Mouse (Mus musculus) mesoderm, embryonic 11.5 days (tissue): ENCODE data around the gene Kcnip1.

Experiments used
- DNase-seq: peaks from one replicate; pipeline ENCODE4 v3.0.0-alpha.2; 2012; ENCODE audit warnings: low read depth, low spot score

Gene Kcnip1

DNA sequence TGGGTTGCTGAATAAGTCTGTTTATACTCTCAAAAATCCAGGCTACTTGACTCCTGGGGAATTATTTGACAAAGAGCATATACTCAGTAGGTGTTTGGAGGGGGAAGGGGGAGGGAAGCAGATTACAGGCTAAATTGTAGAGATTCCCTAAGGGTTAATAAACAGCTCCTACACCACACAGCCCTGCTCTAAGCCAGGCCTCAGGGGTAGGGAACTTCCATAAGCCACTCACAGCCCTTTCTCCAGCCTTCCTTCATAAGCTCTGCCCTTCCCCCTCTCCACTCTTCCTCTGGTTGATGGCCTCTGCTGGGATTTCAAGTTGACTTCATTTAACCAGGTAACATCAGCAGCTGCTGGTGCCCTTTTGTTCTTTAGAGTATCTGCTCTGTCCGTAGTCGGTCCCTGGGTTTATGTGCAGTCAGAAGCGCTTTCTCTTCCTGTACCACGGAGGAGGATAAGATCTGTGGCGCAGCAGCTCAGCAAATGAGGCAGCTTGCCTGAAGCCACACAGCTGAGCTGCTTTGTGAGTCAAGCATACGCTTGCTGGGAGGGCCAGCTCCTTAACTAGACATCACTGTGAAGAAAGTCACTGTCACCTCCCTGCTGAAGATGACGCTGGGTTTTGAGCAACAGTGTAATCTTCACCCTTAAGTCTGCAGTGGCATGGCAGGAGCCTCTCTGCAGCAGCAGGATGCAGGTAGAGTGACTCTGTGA is 54.2 kb downstream of the Kcnip1 start:
- DNase-seq = no peak

DNA sequence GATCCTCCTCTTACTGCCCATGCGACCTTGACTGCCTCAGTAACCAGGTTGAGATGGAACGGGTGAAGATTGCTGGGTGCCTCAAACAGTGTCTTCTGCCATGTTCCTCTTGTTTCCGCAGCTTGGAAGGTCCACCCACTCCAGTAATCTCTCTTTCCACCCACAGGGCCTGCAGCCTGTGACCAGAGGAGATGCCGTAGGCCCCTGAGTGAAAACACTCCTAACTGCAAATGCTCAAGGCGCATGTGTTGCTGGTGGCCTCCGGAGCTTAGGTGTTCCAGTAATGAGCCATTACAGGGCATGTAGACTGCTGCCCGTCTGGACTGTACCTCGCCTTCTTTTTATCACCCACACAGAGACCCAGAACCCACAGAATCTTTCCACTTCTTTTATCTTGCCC is 55.3 kb downstream of the Kcnip1 start:
- DNase-seq = no peak

DNA sequence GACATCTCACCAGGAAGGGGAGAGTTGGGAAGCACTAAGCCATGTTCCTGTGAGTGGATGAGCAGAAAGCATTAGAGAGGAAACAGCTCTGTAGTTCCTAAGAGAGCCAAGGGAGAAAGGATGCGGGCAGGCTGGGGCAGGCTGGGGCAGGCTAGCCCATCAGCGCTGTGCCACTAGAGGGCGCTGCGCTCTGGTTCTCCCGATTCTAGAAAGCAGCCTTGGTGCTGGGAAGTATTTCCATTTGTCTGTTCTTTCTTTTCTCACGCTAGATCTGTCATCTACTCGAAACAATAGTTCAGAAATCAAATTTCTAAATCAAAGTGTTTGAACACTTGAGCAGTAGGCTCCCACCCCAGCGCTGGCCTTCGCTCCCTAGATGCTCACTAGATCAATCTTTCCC is 58.7 kb downstream of the Kcnip1 start:
- DNase-seq = no peak

DNA sequence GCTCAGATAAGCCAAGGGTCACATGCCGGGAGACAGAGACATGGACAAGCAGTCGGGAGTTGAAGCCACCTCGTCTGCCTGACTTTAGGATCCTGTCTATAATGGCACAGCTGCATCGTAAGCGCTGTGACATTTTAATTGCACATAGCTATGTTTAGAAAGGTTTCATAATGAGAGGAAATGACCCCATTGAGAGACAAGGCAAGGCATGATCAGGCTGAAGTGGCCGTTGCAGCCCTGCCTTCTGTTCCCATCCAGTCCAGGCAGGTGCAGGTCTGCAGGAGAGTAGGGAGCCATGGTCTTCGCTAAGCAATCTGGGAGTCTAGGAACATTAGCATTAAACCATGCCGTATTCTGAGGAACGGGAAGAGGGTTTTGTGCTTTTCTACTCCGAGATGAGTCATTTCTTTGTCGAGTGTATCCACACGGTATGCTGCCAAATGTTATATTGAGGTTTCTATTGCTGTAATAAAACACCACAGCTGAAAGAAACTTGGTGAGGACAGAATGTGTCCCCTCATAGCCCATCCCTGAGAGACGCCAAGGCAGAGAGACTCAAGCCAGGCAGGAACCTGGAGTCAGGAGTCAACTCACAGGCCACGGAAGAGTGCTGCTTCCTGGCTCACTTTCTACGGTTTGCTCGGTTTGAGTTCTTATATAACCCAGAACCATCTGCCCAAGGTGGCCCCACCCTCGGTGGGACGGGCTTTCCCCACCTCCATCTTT is 60.4 kb downstream of the Kcnip1 start:
- no peak for DNase-seq

DNA sequence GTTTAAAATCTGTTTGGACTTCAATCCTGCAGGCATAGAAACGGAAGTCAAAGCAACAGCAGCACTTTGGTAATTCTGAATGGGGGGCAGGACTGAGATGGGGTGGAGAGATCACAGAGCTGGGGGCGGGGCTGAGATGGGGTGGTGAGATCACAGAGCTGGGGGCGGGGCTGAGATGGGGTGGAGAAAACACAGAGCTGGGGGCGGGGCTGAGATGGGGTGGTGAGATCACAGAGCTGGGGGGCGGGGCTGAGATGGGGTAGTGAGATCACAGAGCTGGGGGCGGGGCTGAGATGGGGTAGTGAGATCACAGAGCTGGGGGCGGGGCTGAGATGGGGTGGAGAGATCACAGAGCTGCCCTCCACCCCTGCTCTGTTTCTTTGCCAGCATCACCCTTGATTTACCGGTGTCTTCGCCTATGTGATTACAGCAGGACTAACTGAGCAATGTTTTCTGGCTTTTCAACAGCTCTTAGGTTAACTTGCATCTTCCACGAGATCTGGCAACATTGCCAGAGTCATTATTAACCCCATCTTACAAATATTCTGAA is 61.0 kb downstream of the Kcnip1 start:
- DNase-seq = peak; percentile 58

DNA sequence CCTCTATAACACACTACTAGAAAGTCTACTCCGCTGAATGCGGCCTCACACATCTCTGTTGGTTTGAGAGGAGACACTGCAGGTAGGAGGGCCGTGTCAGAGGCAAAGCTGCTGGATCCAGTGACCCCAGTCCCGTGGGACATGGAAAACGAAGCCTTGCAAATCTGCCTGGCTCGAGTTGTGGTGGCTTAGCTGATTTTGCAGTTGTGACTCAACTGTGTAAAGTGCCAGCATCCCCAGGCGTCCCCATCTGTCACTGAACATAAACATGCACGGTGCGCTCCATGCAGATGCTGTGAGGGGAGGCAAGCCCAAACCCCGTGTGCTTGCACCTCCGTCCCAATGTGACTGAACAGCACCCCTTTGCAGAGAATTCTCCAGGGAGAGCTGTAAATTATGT is 63.5 kb downstream of the Kcnip1 start:
- no peak for DNase-seq

DNA sequence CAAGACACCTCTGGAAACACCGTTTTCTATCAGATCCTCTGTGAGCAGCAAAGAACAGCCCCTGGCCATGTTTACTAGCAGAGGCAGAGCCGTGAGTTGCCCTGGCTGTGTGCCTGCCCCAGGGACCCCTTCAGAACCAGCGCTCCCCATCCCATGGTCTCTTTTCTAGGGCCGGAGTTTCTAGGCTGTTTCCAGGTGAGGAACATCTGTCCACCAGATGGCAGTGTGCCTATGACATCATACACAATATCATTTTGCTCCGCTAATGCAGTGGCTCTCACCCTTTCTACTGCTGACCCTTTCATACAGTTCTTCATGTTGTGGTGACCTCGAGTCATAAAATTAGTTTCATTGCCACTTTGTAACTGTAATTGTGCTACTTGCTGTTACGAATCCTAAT is 64.3 kb downstream of the Kcnip1 start:
- DNase-seq = peak; percentile 74

DNA sequence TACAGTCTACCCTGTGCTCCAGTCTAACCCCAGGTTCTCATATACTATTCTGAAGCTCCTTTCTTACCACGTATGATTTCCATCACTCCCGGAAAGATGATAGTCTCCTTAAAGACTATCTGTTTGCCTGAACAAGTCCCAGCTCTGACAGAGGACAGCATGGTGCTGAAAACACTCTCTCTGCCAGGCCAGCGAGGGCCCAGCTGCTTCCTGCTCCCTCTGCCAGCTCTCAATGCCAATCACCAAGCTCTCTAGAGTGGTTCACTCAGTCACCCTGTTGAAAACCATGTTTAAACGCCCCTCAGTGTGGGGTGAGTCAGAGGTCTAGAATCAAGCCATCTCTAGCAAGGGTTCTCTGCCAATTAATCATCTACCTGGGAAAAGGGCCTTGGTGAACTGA is 65.1 kb downstream of the Kcnip1 start:
- no peak for DNase-seq

DNA sequence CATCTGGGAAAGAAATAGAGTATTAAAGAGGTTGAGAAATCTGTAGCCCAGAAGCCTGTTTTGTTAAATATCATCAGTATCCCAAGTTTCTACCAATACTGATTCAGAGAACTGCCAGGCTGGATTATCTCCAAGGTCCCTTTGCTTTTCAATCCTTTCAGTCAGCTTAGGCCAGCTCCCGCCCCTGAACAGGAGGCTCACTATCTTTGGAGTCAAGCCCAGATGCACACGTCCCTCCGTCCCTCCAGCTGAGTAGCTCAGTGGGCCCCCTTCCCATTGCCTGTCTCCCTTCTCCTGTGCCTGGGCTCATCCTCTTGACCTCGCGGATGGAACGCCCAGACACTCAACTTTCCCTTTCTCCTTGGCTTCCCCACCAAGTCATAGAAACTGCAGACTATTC is 65.6 kb downstream of the Kcnip1 start:
- no peak for DNase-seq

DNA sequence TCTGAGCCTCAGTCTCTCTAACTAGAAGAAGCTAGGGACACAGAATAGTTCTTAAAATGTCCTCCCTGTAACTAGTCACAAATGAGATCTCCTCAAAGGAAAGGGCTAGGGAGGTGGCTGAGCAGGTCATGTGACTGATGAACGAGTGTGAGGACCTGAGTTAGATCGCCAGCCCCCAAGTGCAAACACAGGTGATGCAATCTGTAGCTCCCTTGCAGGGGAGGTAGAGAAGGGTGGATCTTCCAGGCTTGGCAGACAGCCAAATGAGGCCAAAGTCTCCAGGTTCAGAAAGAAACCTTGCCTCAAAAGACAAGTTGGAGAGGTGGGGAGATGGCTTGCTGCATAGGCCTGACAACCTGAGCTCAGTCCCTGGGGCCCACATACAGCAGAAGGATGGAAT is 66.4 kb downstream of the Kcnip1 start:
- DNase-seq = no peak

DNA sequence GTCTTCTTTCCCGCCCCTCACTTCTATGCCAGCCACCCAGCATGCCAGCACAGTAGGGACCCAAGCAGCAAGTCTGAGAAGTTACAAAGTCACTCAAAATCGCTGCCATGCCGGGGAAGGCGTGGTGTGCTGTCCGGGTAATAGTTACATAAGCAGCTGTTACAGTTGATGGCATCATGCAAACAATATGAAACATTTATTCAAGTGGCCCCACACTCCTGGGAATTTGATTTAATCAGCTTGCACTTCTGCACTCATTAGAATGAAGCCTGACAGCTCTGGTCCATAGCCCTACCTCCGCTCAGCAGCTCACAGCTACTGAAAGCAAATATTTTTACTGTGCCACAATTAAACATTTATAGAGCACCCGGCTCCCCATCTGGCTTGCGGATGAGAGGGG is 67.2 kb downstream of the Kcnip1 start:
- no peak for DNase-seq

DNA sequence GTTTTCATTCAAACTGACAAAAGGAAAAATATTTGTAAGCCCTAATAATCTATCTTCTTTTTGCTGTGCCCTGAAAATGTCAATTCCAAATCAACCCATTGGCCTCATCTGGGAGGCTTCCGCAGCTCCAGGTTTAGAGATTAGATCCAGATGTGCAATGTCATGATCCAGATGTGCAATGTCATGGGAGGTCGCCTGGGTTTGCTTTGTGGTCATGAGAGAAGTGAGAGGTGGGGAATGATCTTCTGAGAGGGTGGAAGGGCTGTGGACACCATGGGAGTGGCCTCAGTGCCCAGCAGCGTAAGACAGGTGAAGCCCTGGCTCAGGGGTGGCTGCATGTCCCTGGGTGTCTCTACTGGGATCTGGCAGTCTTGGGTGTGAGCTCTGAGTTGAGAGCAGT is 69.9 kb downstream of the Kcnip1 start:
- no peak for DNase-seq

DNA sequence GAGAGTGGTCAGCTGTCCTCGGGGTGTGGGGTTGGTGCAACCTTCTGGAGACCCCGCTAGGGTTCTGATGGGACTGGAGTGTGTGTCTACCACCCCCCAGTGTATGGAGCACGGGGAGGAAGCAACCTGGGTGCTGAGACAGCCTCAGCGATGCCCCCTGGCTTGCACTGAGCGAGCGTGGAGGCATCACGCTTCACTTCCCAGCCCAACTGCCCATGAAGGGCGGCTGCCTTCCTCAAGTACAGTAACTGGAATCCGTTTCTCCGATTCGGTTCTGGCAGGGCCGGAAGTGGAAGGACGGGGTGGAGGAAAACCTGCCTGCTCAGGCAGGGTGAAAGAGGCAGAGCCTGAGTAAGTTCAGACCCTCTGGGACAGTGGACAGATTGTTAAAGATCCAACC is 71.5 kb downstream of the Kcnip1 start:
- no peak for DNase-seq

DNA sequence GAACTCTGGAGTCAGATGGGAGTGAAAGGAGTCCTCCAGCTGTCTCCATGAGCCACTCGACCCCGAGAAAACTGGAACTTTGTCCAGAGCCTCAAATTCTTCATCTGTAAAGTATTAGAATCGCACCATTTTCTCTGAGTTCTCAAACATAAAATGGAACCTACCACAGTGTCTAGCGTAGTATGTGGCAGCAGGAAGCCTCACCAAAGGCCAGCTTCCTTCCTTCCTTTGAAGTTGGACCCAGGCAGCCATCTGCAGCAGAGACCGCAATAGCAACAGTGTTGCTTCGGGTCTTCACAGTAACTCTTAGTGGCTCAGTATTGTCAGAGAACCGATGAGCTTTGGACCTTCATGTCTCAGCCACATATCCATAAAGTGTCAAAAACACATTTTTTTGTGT is 73.1 kb downstream of the Kcnip1 start:
- no peak for DNase-seq

DNA sequence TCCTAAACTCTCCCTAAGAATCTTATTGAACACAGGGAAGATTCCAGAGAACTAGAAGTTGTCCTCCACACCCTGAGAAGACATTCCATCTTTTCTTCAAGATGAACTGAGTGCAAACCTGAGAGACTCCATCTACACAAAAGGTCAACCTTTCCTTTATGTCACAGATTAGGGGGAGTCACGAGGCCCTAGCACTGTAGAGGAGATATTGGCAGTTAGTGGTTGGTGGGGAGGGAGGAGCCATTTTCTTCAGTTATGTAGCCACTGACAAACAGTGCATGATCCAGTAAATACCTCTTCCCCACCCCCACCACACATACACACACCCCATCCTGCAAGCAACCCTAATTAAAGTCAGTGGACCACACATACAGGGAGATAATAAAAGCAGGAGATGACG is 74.5 kb downstream of the Kcnip1 start:
- DNase-seq = no peak

DNA sequence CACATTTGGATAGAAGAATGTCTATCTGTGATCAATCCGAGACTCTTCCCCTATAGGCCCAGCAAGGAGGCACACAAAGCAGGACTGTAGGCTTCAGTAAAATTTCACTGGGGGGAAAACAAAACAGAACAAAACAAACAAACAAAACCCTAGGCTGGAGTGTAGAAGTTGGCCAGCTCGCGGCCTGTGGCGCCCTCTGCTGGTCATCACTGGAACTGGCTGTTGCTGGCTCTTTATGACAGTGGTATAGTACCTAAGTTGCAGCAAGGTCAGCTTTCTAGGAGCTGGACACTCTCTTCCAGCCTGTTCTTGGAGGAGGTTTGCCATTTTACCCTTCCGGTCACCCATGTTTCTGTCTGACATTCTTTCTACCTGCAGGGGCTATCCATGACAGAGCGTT is 75.4 kb downstream of the Kcnip1 start:
- peak; percentile 69 for DNase-seq

DNA sequence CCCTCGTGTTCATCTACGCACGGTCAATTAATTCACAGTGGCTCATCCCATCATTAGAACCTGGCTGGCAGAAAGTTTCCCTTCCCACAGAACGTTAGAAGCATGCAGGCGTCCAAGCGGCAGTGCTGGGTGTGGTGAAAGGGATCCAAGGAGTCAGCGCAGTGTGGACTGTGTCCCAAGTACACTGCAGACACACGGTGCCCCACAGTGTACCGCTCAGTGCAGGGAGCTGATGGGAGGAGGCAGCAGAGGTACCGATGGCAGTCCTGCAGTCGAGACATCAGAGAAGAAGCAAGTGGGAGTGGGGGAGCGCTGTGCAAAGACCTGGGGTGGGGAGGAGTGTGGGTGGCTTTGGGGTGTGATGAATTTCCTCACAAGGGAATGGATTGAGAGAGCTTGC is 78.7 kb downstream of the Kcnip1 start:
- no peak for DNase-seq

DNA sequence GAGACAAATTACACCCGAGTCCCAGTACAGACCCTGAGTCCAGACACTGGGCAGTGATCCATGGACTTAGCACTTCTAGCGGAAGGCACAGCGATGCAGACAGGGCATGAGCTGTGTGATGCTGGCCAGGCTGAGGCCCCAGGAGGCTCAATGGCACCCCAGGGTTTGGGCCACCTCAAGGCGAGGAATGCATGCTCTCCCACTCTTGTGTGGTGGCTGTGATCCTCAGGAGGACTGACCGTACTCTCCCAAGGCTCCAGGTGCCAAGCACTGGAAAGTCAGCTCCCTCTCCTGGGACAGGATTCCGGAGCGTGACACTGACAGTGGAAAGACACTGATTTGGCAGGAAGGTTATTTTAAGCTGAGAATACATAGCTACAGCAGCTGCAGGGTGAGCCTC is 79.9 kb downstream of the Kcnip1 start:
- no peak for DNase-seq

DNA sequence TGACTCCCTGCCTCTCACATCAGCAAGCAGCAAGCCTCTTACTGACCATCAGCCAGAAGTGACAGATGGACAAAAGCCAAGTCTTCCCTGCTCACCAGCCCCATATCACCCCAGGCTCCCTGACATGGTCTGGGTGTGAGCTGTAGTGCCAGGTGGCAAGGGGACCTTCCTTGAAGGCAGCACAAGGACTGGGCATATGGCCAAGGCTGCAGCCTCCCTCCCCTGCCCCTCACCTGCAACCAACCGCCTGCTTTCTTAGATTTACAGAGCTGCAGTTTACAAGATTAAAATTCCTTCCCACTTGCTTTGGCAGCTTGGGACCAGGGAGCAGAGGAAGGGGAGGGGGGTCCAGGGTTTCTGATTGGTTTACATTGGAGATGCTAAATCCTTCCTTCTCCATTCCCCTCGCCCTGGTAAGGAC is 80.8 kb downstream of the Kcnip1 start:
- DNase-seq = no peak

DNA sequence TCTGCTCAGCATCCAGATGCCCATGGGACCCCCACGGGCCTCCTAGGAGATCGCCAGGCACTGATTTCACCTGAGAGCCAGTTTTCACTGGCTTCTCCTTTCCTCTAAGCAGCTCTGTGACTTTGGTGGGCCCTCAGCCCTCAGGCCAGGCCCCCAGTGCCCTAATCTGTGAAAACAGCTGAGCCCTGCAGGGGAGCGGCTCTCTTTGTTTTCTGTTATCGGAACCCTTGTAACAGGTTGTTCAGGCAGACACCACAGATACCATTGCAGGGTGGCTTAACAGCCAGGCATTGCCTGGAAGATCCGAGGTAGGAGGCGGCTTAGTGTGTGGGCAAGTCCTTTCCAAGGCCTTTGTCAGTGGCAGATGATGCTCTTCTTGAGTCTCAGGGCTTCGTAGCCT is 82.0 kb downstream of the Kcnip1 start:
- no peak for DNase-seq

DNA sequence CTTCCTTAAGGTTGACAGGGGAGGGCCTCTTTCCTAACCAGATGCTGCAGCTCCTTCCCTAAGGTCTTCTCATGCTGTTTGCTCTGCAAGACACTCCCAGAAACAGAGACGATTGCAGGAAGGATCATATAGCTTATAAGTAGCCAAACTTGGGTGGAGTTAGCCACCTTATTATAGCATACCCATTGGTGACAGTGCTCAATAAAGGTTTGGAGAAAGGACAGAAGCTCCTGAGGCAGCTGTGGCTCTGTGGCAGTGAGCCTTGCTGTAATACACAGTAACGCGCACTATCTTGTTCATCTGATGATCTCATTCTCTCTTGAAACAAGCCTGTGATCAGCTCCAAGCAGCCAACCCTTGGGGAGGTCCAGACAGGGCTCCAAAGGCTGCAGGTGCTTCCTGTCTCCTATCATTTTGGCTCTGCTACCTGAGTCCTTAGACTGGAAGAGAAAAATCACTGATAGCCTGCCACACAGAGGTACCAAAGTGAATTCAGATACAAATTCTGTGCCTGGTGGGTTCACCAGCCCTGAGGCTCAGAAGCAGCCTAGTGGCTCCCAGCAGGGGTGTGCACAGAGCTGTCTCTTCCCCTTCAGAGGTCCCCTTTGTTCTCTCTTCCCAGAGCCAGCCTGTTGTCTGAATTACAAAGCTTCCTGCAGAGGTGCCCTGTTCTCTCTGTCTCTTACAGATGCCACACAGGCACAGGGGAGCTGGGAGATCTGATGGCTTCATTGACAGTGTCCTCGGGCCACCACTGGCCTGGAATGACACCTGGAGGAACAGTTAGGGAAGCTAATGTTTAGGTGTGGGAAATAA is 84.4 kb downstream of the Kcnip1 start:
- no peak for DNase-seq

DNA sequence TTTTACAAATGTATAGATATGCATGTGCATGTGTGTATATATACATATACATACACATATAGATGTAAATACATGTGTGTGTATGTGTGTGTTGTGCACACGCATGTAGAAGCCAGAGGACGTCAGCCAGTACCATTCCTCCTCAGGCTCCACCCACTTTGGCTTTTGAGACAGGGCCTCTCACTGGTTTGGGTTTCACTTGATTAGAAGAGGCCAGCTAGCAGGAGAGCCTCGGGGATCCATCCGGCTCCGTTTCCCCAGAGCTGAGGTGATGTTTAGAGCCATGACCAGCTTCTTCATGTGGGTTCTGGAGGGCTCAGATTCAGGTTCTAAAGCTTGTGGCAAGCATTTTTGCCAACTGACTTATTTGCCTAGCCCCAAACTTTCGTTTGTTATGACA is 89.5 kb downstream of the Kcnip1 start:
- DNase-seq = no peak
